ENCODE assay signal across 9 mouse cellular contexts in genomic region chr2:3668682-3669081, GRCm38 (mm10).
A peak's percentile ranks its signal among the peaks of the same experiment; 100 is the strongest.
DNase-seq lines count a peak whose midpoint lies in the region; ATAC-seq lines count a peak whose summit lies in the region.
"Had no signal": no experiment of that assay in that cellular context is flagged by ENCODE, and none has a peak within 500 bp of the region (broad histone marks: within the 10 kb centered on the region; RNA-seq: fewer than 3 reads in every experiment).

No protein-coding gene starts in this region.

- no peaks in the 10 kb centered on the region for H3K9me3 ChIP-seq in hindbrain, embryonic 15.5 days
- H3K9me3 ChIP-seq in hindbrain, embryonic 13.5 days: no peaks in the 10 kb centered on the region
- H3K9me3 ChIP-seq: neural tube, embryonic 13.5 days had no signal

- WGBS in hindbrain, embryonic 15.5 days: 65% methylated on average over 3 of the region's 3 CpGs
- 84% methylated on average over 3 of the region's 3 CpGs for WGBS in hindbrain, embryonic 13.5 days

- no peak overlapping the region for H3K4me2 ChIP-seq in hindbrain, embryonic 15.5 days
- H3K4me2 ChIP-seq in hindbrain, embryonic 13.5 days: no peak overlapping the region
- H3K4me2 ChIP-seq: neural tube, embryonic 13.5 days had no signal

- H3K4me3 ChIP-seq in hindbrain, embryonic 15.5 days: no peak overlapping the region
- no peak overlapping the region for H3K4me3 ChIP-seq in hindbrain, embryonic 13.5 days
- H3K4me3 ChIP-seq: neural tube, embryonic 13.5 days had no signal

- no peaks in the 10 kb centered on the region for H3K4me1 ChIP-seq in hindbrain, embryonic 15.5 days (replicated peaks)
- no peaks in the 10 kb centered on the region for H3K4me1 ChIP-seq in hindbrain, embryonic 13.5 days (replicated peaks)
- H3K4me1 ChIP-seq: neural tube, embryonic 13.5 days had no signal

- no peak overlapping the region for H3K27ac ChIP-seq in hindbrain, embryonic 15.5 days (replicated peaks)
- no peak overlapping the region for H3K27ac ChIP-seq in hindbrain, embryonic 13.5 days
- H3K27ac ChIP-seq: neural tube, embryonic 13.5 days had no signal

- DNase-seq in layer of hippocampus, adult 11-12 months (ENCODE audit: low spot score): peak; percentile 69
- DNase-seq in lung, postnatal 10 days: peak; percentile 27
- DNase-seq in splenic B cell, adult 2 months (ENCODE audit: low read depth, low spot score): peak; percentile 51
- no peak for DNase-seq in MN1 (ENCODE audit: low spot score)
- no peak for DNase-seq in cerebellum, adult 9-11 months

- no peak overlapping the region for H3K9ac ChIP-seq in hindbrain, embryonic 15.5 days
- H3K9ac ChIP-seq in hindbrain, embryonic 13.5 days: no peak overlapping the region
- H3K9ac ChIP-seq: neural tube, embryonic 13.5 days had no signal

- H3K27me3 ChIP-seq in hindbrain, embryonic 15.5 days: no peaks in the 10 kb centered on the region
- H3K27me3 ChIP-seq in hindbrain, embryonic 13.5 days: no peaks in the 10 kb centered on the region
- H3K27me3 ChIP-seq in splenic B cell, adult 2 months (ENCODE audit: control insufficient read depth, insufficient read depth, low read length, poor library complexity, severe bottlenecking): no peaks in the 10 kb centered on the region
- H3K27me3 ChIP-seq: neural tube, embryonic 13.5 days had no signal

- peak; percentile 79 for ATAC-seq in hindbrain, embryonic 15.5 days (ENCODE audit: low FRiP score, low read depth)
- ATAC-seq in hindbrain, embryonic 13.5 days (ENCODE audit: low FRiP score): no peak
- ATAC-seq in common myeloid progenitor, adult 5-6 weeks (replicated peaks; ENCODE audit: low read depth, poor library complexity, severe bottlenecking): peak; percentile 73

- H3K36me3 ChIP-seq in hindbrain, embryonic 15.5 days: no peaks in the 10 kb centered on the region
- no peaks in the 10 kb centered on the region for H3K36me3 ChIP-seq in hindbrain, embryonic 13.5 days
- H3K36me3 ChIP-seq in splenic B cell, adult 2 months (ENCODE audit: control insufficient read depth, insufficient read depth, low read length, poor library complexity, severe bottlenecking): no peaks in the 10 kb centered on the region
- H3K36me3 ChIP-seq: neural tube, embryonic 13.5 days had no signal

Comparison
In these comparisons a context has a peak if more than half of its experiments do, and no peak if none do; other contexts are left out.
1. DNase-seq: peak in layer of hippocampus, adult 11-12 months (single experiment), lung, postnatal 10 days (single experiment) and splenic B cell, adult 2 months (single experiment); none in MN1 (single experiment) and cerebellum, adult 9-11 months (single experiment).